Mouse (Mus musculus): Measurements from ENCODE around the gene Gm5475. TPM values are rescaled to one million over a fixed set of nuclear protein-coding genes. Genes with fewer than 3 reads are reported as not detected.

Gm5475 gene
- polyA plus RNA-seq, 1 experiment from 2014 or later = 0.10 TPM

DNA sequence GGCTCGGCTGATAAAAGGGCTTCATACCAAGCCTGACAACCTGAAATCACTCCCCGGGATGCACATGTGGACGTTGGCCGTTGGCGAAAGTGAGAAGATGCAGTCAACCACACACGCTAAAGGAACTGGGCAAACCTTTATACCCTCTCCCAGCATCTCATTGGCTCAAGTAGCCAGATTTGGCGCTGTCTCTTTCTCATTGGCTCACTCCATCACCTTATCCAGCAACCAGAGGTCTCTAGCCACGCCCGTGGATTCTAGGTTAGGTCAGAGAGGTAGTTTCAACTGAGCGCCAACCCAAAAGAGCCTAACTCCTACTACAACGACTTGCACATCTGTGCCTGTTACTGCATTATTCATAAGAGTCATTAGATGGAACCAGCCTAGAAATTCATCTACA is 30.5 kb downstream of the Gm5475 start:
- Histone ChIP-seq H3K36me3 (ENCODE audit: control insufficient read depth, insufficient read depth, low read length) (no peaks in the 10 kb centered on the region), H3K4me1 (ENCODE audit: control insufficient read depth, insufficient read depth, low read length) (no peaks in the 10 kb centered on the region), H3K9ac (ENCODE audit: low read depth, low read length) (no peak overlapping the region), H3K27me3 (ENCODE audit: control insufficient read depth, insufficient read depth, low read depth, low read length) (no peaks in the 10 kb centered on the region), H3K4me3 (ENCODE audit: low read depth, low read length) (no peak overlapping the region), H3K27ac (ENCODE audit: low read length) (no peak overlapping the region), H3K4me2 (ENCODE audit: low read length) (no peak overlapping the region), H3K9me3 (replicated peaks; ENCODE audit: control insufficient read depth, low read length, poor library complexity, severe bottlenecking) (no peaks in the 10 kb centered on the region)
- no peak for ATAC-seq
- WGBS = 81% methylated on average over 11 of the region's 11 CpGs

- Histone ChIP-seq H3K4me1 (ENCODE audit: control insufficient read depth, insufficient read depth, low read length) (no peaks in the 10 kb centered on the region; the same call in 1 of the 2 replicates), H3K4me2 (ENCODE audit: low read length) (no peak overlapping the region), H3K9me3 (replicated peaks; ENCODE audit: control insufficient read depth, low read length, poor library complexity, severe bottlenecking) (no peaks in the 10 kb centered on the region), H3K9ac (ENCODE audit: low read depth, low read length) (no peak overlapping the region), H3K4me3 (ENCODE audit: low read depth, low read length) (no peak overlapping the region), H3K27me3 (ENCODE audit: control insufficient read depth, insufficient read depth, low read depth, low read length) (no peaks in the 10 kb centered on the region), H3K27ac (ENCODE audit: low read length) (no peak overlapping the region), H3K36me3 (ENCODE audit: control insufficient read depth, insufficient read depth, low read length) (no peaks in the 10 kb centered on the region)
- ATAC-seq = no peak
- WGBS = 60% methylated on average over 7 of the region's 7 CpGs
These were observed 34.5 kb downstream of the Gm5475 start for GRCm38 (mm10) chr15:100456356-100456991.

DNA sequence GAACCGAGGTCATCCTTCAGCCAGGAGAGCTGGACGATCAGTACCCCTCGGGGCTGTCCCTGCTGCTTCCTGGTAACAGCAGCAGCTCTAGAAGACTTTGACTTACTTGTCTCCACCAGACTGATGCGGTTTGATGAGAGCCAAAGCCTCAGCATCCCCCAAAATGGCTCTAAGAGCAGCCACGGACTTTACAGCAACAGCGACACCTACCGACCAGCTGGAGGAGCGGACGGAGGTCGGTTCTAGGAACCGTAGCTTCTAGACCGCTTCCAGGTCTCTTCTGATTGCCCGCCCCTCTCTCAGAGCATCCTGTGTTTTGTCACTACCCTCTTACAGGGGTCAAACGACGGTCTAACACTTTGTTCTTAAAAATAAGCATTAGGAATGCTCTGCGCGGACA is 35.4 kb downstream of the Gm5475 start:
- no peak overlapping the region for H3K4me2 ChIP-seq (ENCODE audit: low read length)
- peak; percentile 28; the same call in 1 of the 2 replicates for ATAC-seq
- 10% methylated on average over 17 of the region's 17 CpGs for WGBS
- no peak overlapping the region for H3K27ac ChIP-seq (ENCODE audit: low read length)
- no peak overlapping the region for H3K9ac ChIP-seq (ENCODE audit: low read depth, low read length)
- no peaks in the 10 kb centered on the region; the same call in 1 of the 2 replicates for H3K4me1 ChIP-seq (ENCODE audit: control insufficient read depth, insufficient read depth, low read length)
- H3K4me3 ChIP-seq (ENCODE audit: low read depth, low read length) = no peak overlapping the region
- no peaks in the 10 kb centered on the region for H3K36me3 ChIP-seq (ENCODE audit: control insufficient read depth, insufficient read depth, low read length)
- no peaks in the 10 kb centered on the region for H3K27me3 ChIP-seq (ENCODE audit: control insufficient read depth, insufficient read depth, low read depth, low read length)
- H3K9me3 ChIP-seq (replicated peaks; ENCODE audit: control insufficient read depth, low read length, poor library complexity, severe bottlenecking) = no peaks in the 10 kb centered on the region

DNA sequence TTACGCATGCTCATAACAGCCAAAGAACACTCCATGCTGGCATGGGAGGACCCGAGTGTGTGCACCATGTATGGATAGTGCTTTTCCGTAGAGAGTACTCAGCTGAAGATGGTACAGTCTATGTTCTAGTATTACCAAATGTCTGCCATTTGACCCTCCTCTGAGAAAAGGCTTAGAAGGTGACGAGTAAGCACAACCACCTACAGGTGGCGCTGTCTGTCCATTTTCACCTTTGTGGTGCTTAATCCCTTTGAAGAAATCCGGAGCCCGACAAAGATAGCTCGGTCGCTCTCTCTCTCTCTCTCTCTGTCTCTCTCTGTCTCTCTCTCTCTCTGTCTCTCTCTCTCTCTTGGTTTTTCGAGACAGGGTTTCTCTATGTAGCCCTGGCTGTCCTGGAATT is 36.1 kb downstream of the Gm5475 start:
- no peak overlapping the region for H3K9ac ChIP-seq (ENCODE audit: low read depth, low read length)
- H3K4me3 ChIP-seq (ENCODE audit: low read depth, low read length) = no peak overlapping the region
- H3K4me1 ChIP-seq (ENCODE audit: control insufficient read depth, insufficient read depth, low read length) = no peaks in the 10 kb centered on the region; the same call in 1 of the 2 replicates
- no peak for ATAC-seq
- 42% methylated on average over 10 of the region's 10 CpGs for WGBS
- H3K9me3 ChIP-seq (replicated peaks; ENCODE audit: control insufficient read depth, low read length, poor library complexity, severe bottlenecking) = no peaks in the 10 kb centered on the region
- H3K36me3 ChIP-seq (ENCODE audit: control insufficient read depth, insufficient read depth, low read length) = no peaks in the 10 kb centered on the region
- H3K27me3 ChIP-seq (ENCODE audit: control insufficient read depth, insufficient read depth, low read depth, low read length) = no peaks in the 10 kb centered on the region
- H3K27ac ChIP-seq (ENCODE audit: low read length) = no peak overlapping the region
- H3K4me2 ChIP-seq (ENCODE audit: low read length) = no peak overlapping the region

- ATAC-seq = no peak
- Histone ChIP-seq H3K27me3 (ENCODE audit: control insufficient read depth, insufficient read depth, low read depth, low read length) (no peaks in the 10 kb centered on the region), H3K27ac (ENCODE audit: low read length) (no peak overlapping the region), H3K9me3 (replicated peaks; ENCODE audit: control insufficient read depth, low read length, poor library complexity, severe bottlenecking) (no peaks in the 10 kb centered on the region), H3K4me2 (ENCODE audit: low read length) (peak overlapping the region; percentile 25; the same call in 1 of the 2 replicates), H3K36me3 (ENCODE audit: control insufficient read depth, insufficient read depth, low read length) (no peaks in the 10 kb centered on the region), H3K4me1 (ENCODE audit: control insufficient read depth, insufficient read depth, low read length) (no peaks in the 10 kb centered on the region; the same call in 1 of the 2 replicates), H3K4me3 (ENCODE audit: low read depth, low read length) (no peak overlapping the region), H3K9ac (ENCODE audit: low read depth, low read length) (no peak overlapping the region)
- WGBS = 14% methylated on average over 12 of the region's 12 CpGs
These were observed 39.0 kb downstream of the Gm5475 start for GRCm38 (mm10) chr15:100460942-100461341.

GRCm38 (mm10) chr15:100461646-100462045 is 39.7 kb downstream of the Gm5475 start:
- H3K9me3 ChIP-seq (replicated peaks; ENCODE audit: control insufficient read depth, low read length, poor library complexity, severe bottlenecking) = no peaks in the 10 kb centered on the region
- H3K4me1 ChIP-seq (ENCODE audit: control insufficient read depth, insufficient read depth, low read length) = peaks cover 3% of the 10 kb centered on the region; the same call in 1 of the 2 replicates
- H3K27ac ChIP-seq (ENCODE audit: low read length) = no peak overlapping the region
- WGBS = 79% methylated on average over 9 of the region's 9 CpGs
- no peaks in the 10 kb centered on the region for H3K36me3 ChIP-seq (ENCODE audit: control insufficient read depth, insufficient read depth, low read length)
- no peak overlapping the region for H3K4me3 ChIP-seq (ENCODE audit: low read depth, low read length)
- no peak for ATAC-seq
- no peak overlapping the region for H3K9ac ChIP-seq (ENCODE audit: low read depth, low read length)
- no peak overlapping the region for H3K4me2 ChIP-seq (ENCODE audit: low read length)
- H3K27me3 ChIP-seq (ENCODE audit: control insufficient read depth, insufficient read depth, low read depth, low read length) = no peaks in the 10 kb centered on the region

- Histone ChIP-seq H3K27me3 (ENCODE audit: control insufficient read depth, insufficient read depth, low read depth, low read length) (no peaks in the 10 kb centered on the region), H3K27ac (ENCODE audit: low read length) (no peak overlapping the region), H3K36me3 (ENCODE audit: control insufficient read depth, insufficient read depth, low read length) (no peaks in the 10 kb centered on the region), H3K4me1 (ENCODE audit: control insufficient read depth, insufficient read depth, low read length) (peaks cover 3% of the 10 kb centered on the region; the same call in 1 of the 2 replicates), H3K9me3 (replicated peaks; ENCODE audit: control insufficient read depth, low read length, poor library complexity, severe bottlenecking) (no peaks in the 10 kb centered on the region), H3K4me3 (ENCODE audit: low read depth, low read length) (no peak overlapping the region), H3K4me2 (ENCODE audit: low read length) (no peak overlapping the region), H3K9ac (ENCODE audit: low read depth, low read length) (no peak overlapping the region)
- ATAC-seq = no peak
- 79% methylated on average over 5 of the region's 5 CpGs for WGBS
These were observed 40.1 kb downstream of the Gm5475 start for GRCm38 (mm10) chr15:100462086-100462485.

DNA sequence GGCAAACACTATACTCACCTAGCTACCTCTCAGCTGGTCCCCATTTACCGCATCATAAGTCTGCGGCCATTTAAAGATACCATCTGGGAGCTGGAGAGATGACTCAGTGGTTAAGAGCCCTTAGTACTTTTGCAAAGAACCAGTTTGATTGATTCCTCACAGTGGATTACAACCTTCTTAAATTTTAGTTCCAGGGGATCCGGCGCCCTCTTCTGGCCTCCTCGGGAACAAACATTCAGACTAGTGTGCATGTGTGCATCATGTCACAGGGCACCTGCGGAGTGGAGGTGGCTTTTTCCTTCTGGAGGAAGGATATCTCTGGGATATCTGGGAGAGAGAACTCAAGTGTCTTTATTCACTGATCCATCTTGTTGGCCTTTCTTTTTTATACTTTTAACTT is 41.8 kb downstream of the Gm5475 start:
- H3K27ac ChIP-seq (ENCODE audit: low read length) = no peak overlapping the region
- no peaks in the 10 kb centered on the region for H3K27me3 ChIP-seq (ENCODE audit: control insufficient read depth, insufficient read depth, low read depth, low read length)
- H3K9ac ChIP-seq (ENCODE audit: low read depth, low read length) = no peak overlapping the region
- no peak overlapping the region for H3K4me2 ChIP-seq (ENCODE audit: low read length)
- no peaks in the 10 kb centered on the region for H3K36me3 ChIP-seq (ENCODE audit: control insufficient read depth, insufficient read depth, low read length)
- WGBS = 30% methylated on average over 6 of the region's 6 CpGs
- no peak overlapping the region for H3K4me3 ChIP-seq (ENCODE audit: low read depth, low read length)
- H3K9me3 ChIP-seq (replicated peaks; ENCODE audit: control insufficient read depth, low read length, poor library complexity, severe bottlenecking) = no peaks in the 10 kb centered on the region
- peaks cover 13% of the 10 kb centered on the region for H3K4me1 ChIP-seq (ENCODE audit: control insufficient read depth, insufficient read depth, low read length)
- no peak for ATAC-seq

GRCm38 (mm10) chr15:100465432-100465831 is 43.5 kb downstream of the Gm5475 start:
- WGBS = 82% methylated on average over 2 of the region's 2 CpGs
- Histone ChIP-seq H3K4me1 (ENCODE audit: control insufficient read depth, insufficient read depth, low read length) (peaks cover 22% of the 10 kb centered on the region), H3K27ac (ENCODE audit: low read length) (no peak overlapping the region), H3K4me2 (ENCODE audit: low read length) (no peak overlapping the region), H3K36me3 (ENCODE audit: control insufficient read depth, insufficient read depth, low read length) (no peaks in the 10 kb centered on the region), H3K27me3 (ENCODE audit: control insufficient read depth, insufficient read depth, low read depth, low read length) (no peaks in the 10 kb centered on the region), H3K9ac (ENCODE audit: low read depth, low read length) (no peak overlapping the region), H3K9me3 (replicated peaks; ENCODE audit: control insufficient read depth, low read length, poor library complexity, severe bottlenecking) (no peaks in the 10 kb centered on the region), H3K4me3 (ENCODE audit: low read depth, low read length) (no peak overlapping the region)
- ATAC-seq = no peak
